Mouse (Mus musculus) erythroblast, embryonic 14.5 days (primary cell): ENCODE results near the gene Adipor2.

Source experiments
- GATA1 ChIP-seq: IDR thresholded peaks from 2 replicates; pipeline ENCODE4 v1.6.1; 2012; ENCODE audit warnings: low read length, inconsistent platforms, mixed read lengths
- TAL1 ChIP-seq: IDR thresholded peaks from 3 replicates; pipeline ENCODE4 v1.6.1; 2012; ENCODE audit warnings: low read length, inconsistent platforms, mixed read lengths

DNA sequence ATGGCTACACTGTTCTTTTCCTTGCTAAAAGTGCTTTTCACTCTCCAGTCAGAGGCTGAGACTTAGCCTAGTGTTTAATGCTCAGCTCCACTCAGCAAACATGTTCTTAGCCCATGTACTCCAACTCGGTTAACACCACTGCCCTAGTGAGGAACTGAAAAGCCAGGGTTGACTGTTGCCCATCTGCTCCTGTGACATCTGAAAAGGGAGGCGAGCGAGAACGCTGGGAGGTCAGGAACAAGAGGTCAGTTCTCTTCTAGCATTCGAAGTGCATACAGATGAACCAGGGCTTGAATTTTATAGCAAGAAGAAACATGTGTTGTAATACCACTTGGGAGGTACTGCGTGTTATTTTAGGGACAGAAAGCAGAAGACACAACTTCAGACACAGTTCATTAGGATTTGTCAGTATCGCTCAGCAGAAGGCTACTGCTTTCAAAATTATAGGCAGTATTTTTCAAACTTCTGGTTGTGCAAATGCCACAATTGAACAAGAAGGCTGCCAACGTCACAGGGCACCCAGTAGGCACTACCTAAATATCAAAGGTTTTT lies 59.4 kb downstream of the Adipor2 start:
- no peak for TF ChIP-seq TAL1
- no peak for TF ChIP-seq GATA1
